Mouse (Mus musculus): ENCODE results near the gene Fxyd6. TPM values are rescaled to one million over a fixed set of nuclear protein-coding genes. Genes with fewer than 3 reads are reported as not detected.
A peak's percentile ranks its signal among the peaks of the same experiment; 100 is the strongest.

Gene Fxyd6
- total and polyA plus RNA-seq, 2 experiments from 2014 or later, result 499 to 836 TPM

- no peaks in the 10 kb centered on the region for H3K27me3 ChIP-seq (ENCODE audit: insufficient read depth, low read length)
- H3K4me3 ChIP-seq (ENCODE audit: low read depth, low read length), result no peak within 1 kb of the TSS
- no peak within 1 kb of the TSS for H3K9ac ChIP-seq
- no peak within 1 kb of the TSS for H3K27ac ChIP-seq (ENCODE audit: low read depth, low read length)
- H3K4me1 ChIP-seq (ENCODE audit: insufficient read depth), result no peaks in the 10 kb centered on the region
- DNase-seq (no peak), ATAC-seq (no peak)
- 81% methylated on average over 4 of the region's 4 CpGs for WGBS
- H3K36me3 ChIP-seq (ENCODE audit: insufficient read depth), result peaks cover 22% of the 10 kb centered on the region
- TF ChIP-seq CTCF (IDR thresholded peaks at IDR 0.05; ENCODE audit: low read depth), result no peak
- no peak within 1 kb of the TSS for H3K4me2 ChIP-seq (ENCODE audit: low read depth)
- no peaks in the 10 kb centered on the region for H3K9me3 ChIP-seq (ENCODE audit: low read length)
Measured at GRCm38 (mm10) chr9:45399434-45399833, 29.4 kb downstream of the Fxyd6 start, which contains the start of gene Fxyd2. TSS of gene Fxyd2 (plus strand) at chr9:45399669.

- WGBS, result 52% methylated on average over 4 of the region's 4 CpGs
- H3K9ac ChIP-seq, result no peak overlapping the region
Measured at GRCm38 (mm10) chr9:45401851-45402250, 31.9 kb downstream of the Fxyd6 start.

GRCm38 (mm10) chr9:45402957-45403356, 33.0 kb downstream of the Fxyd6 start:
- H3K4me3 ChIP-seq (ENCODE audit: low read depth, low read length), result no peak overlapping the region
- no peak for DNase-seq
- no peak overlapping the region for H3K9ac ChIP-seq
- TF ChIP-seq CTCF (IDR thresholded peaks at IDR 0.05; ENCODE audit: low read depth), result no peak
- WGBS, result 68% methylated on average over 2 of the region's 2 CpGs
- H3K4me2 ChIP-seq (ENCODE audit: low read depth), result no peak overlapping the region
- no peaks in the 10 kb centered on the region for H3K27me3 ChIP-seq (ENCODE audit: insufficient read depth, low read length)
- no peak overlapping the region for H3K27ac ChIP-seq (ENCODE audit: low read depth, low read length)
- H3K9me3 ChIP-seq (ENCODE audit: low read length), result no peaks in the 10 kb centered on the region
- ATAC-seq, result no peak
- no peaks in the 10 kb centered on the region for H3K4me1 ChIP-seq (ENCODE audit: insufficient read depth)
- no peaks in the 10 kb centered on the region for H3K36me3 ChIP-seq (ENCODE audit: insufficient read depth)

More at GRCm38 (mm10) chr9:45401851-45402250, 31.9 kb downstream of the Fxyd6 start:
- no peak for TF ChIP-seq CTCF (IDR thresholded peaks at IDR 0.05; ENCODE audit: low read depth)
- Histone ChIP-seq H3K4me2 (ENCODE audit: low read depth) (no peak overlapping the region), H3K27ac (ENCODE audit: low read depth, low read length) (no peak overlapping the region), H3K4me3 (ENCODE audit: low read depth, low read length) (no peak overlapping the region), H3K27me3 (ENCODE audit: insufficient read depth, low read length) (no peaks in the 10 kb centered on the region), H3K9me3 (ENCODE audit: low read length) (no peaks in the 10 kb centered on the region), H3K36me3 (ENCODE audit: insufficient read depth) (no peaks in the 10 kb centered on the region), H3K4me1 (ENCODE audit: insufficient read depth) (no peaks in the 10 kb centered on the region)
- ATAC-seq (no peak), DNase-seq (no peak)

- TF ChIP-seq CTCF (IDR thresholded peaks at IDR 0.05; ENCODE audit: low read depth), result no peak
- Histone ChIP-seq H3K9me3 (ENCODE audit: low read length) (no peaks in the 10 kb centered on the region), H3K27ac (ENCODE audit: low read depth, low read length) (no peak overlapping the region), H3K36me3 (ENCODE audit: insufficient read depth) (no peaks in the 10 kb centered on the region), H3K4me1 (ENCODE audit: insufficient read depth) (no peaks in the 10 kb centered on the region), H3K27me3 (ENCODE audit: insufficient read depth, low read length) (no peaks in the 10 kb centered on the region), H3K4me2 (ENCODE audit: low read depth) (no peak overlapping the region), H3K9ac (no peak overlapping the region), H3K4me3 (ENCODE audit: low read depth, low read length) (no peak overlapping the region)
- ATAC-seq, result no peak
- 81% methylated on average over 5 of the region's 5 CpGs for WGBS
- DNase-seq, result no peak
Measured at GRCm38 (mm10) chr9:45405694-45406093, 35.7 kb downstream of the Fxyd6 start.

GRCm38 (mm10) chr9:45406808-45407207, 36.8 kb downstream of the Fxyd6 start:
- Histone ChIP-seq H3K4me3 (ENCODE audit: low read depth, low read length) (no peak overlapping the region), H3K4me2 (ENCODE audit: low read depth) (no peak overlapping the region), H3K4me1 (ENCODE audit: insufficient read depth) (no peaks in the 10 kb centered on the region), H3K36me3 (ENCODE audit: insufficient read depth) (no peaks in the 10 kb centered on the region), H3K27me3 (ENCODE audit: insufficient read depth, low read length) (no peaks in the 10 kb centered on the region), H3K9me3 (ENCODE audit: low read length) (no peaks in the 10 kb centered on the region), H3K9ac (no peak overlapping the region), H3K27ac (ENCODE audit: low read depth, low read length) (no peak overlapping the region)
- ATAC-seq (no peak), DNase-seq (no peak)
- 69% methylated on average over 3 of the region's 3 CpGs for WGBS
- TF ChIP-seq CTCF (IDR thresholded peaks at IDR 0.05; ENCODE audit: low read depth), result no peak

- H3K9ac ChIP-seq, result peak overlapping the region; percentile 51
- no peaks in the 10 kb centered on the region for H3K9me3 ChIP-seq (ENCODE audit: low read length)
- TF ChIP-seq CTCF (IDR thresholded peaks at IDR 0.05; ENCODE audit: low read depth), result peak; percentile 97
- DNase-seq (peak; percentile 88), ATAC-seq (peak; percentile 74)
- H3K27ac ChIP-seq (ENCODE audit: low read depth, low read length), result peak overlapping the region; percentile 35; the same call in 1 of the 2 replicates
- peak overlapping the region; percentile 30 for H3K4me3 ChIP-seq (ENCODE audit: low read depth, low read length)
- no peaks in the 10 kb centered on the region for H3K27me3 ChIP-seq (ENCODE audit: insufficient read depth, low read length)
- H3K36me3 ChIP-seq (ENCODE audit: insufficient read depth), result no peaks in the 10 kb centered on the region
- H3K4me1 ChIP-seq (ENCODE audit: insufficient read depth), result 0 out of 2 replicates have a peak, but pooled peaks cover 4% of the 10 kb centered on the region
- H3K4me2 ChIP-seq (ENCODE audit: low read depth), result peak overlapping the region; percentile 46
- 37% methylated on average over 33 of the region's 33 CpGs for WGBS
Measured at GRCm38 (mm10) chr9:45407706-45408675, 38.0 kb downstream of the Fxyd6 start.

- Histone ChIP-seq H3K9ac (no peak overlapping the region), H3K27ac (ENCODE audit: low read depth, low read length) (no peak overlapping the region), H3K4me3 (ENCODE audit: low read depth, low read length) (no peak overlapping the region), H3K4me2 (ENCODE audit: low read depth) (no peak overlapping the region), H3K27me3 (ENCODE audit: insufficient read depth, low read length) (no peaks in the 10 kb centered on the region), H3K4me1 (ENCODE audit: insufficient read depth) (0 out of 2 replicates have a peak, but pooled peaks cover 4% of the 10 kb centered on the region), H3K36me3 (ENCODE audit: insufficient read depth) (no peaks in the 10 kb centered on the region), H3K9me3 (ENCODE audit: low read length) (no peaks in the 10 kb centered on the region)
- WGBS, result 86% methylated on average over 5 of the region's 5 CpGs
- DNase-seq (no peak), ATAC-seq (no peak)
- no peak for TF ChIP-seq CTCF (IDR thresholded peaks at IDR 0.05; ENCODE audit: low read depth)
Measured at GRCm38 (mm10) chr9:45410193-45410592, 40.2 kb downstream of the Fxyd6 start.

Data from forebrain, postnatal 0 days (tissue).